Mouse (Mus musculus) bone marrow macrophage, adult 2 months (primary cell): ENCODE results near the gene Trmt10c.

Experiments used
- CTCF ChIP-seq: IDR thresholded peaks from 2 replicates; pipeline ENCODE4 v1.5.1; 2012; ENCODE audit warnings: low read depth, mild to moderate bottlenecking, low read length, moderate library complexity
- POLR2A ChIP-seq: IDR thresholded peaks from 2 replicates; pipeline ENCODE4 v1.6.1; 2012; ENCODE audit warnings: mild to moderate bottlenecking, low read depth, low read length, borderline replicate concordance

- no peak for TF ChIP-seq CTCF
- no peak for TF ChIP-seq POLR2A
Measured at GRCm38 (mm10) chr16:56064334-56064990, 26.8 kb upstream of the Trmt10c start.
